Mouse (Mus musculus) hematopoietic stem cell, adult 5-6 weeks (primary cell): Measurements from ENCODE around the gene Crocc. TPM values are rescaled to one million over a fixed set of nuclear protein-coding genes. Genes with fewer than 3 reads are reported as not detected.
A peak's percentile ranks its signal among the peaks of the same experiment; 100 is the strongest.

Experiments
- ATAC-seq, 2 experiments: fragments of 125-278 bp in 1 of 2; replicated peaks in 1 of 2; 2 replicates each; pipeline ENCODE4 v1.8.0; 2016 to 2017; ENCODE audit warnings: inconsistent platforms in 2 of 2, mild to moderate bottlenecking in 2 of 2, moderate number of reproducible peaks in 2 of 2, low read depth in 1 of 2, moderate TSS enrichment in 1 of 2; ENCODE audit not compliant: low FRiP score in 2 of 2, poor library complexity in 2 of 2, severe bottlenecking in 2 of 2, insufficient read depth in 1 of 2, low TSS enrichment in 1 of 2
- total RNA-seq: library from RNA; stranded (forward); fragments of 172-1452, 232-1000 nt; gene quantifications from 2 replicates; pipeline ENCODE4 v1.2.3, GENCODE M21; 2017

Gene Crocc
- total RNA-seq, 1 experiment from 2014 or later = 8.3 TPM

- ATAC-seq = peak; percentile 49 to 57; a peak in 3 of 4 replicates
These were observed 82.3 kb downstream of the Crocc start for GRCm38 (mm10) chr4:140977886-140978692.

DNA sequence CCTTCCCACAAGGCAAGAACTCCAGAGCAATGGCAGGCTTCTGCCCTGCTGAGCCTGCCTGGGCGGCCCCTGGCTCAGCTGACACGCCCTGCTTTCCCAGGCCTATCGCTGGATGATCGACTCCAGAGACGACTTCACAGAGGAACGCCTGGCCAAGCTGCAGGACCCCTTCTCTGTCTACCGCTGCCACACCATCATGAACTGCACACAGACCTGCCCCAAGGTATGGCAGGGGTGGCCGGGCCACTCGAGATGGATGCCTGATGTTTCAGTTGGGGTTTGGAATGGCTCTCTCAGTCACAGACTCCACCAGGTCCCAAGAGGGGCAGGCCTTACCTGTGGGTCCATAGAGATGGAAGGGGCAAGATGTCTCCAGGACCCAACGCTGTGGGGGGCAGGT lies 83.1 kb downstream of the Crocc start:
- ATAC-seq = no peak

- ATAC-seq = peak in 1 of 2 experiments; percentile 13; a peak in 2 of 4 replicates
These were observed 85.0 kb downstream of the Crocc start for GRCm38 (mm10) chr4:140975356-140975755.

GRCm38 (mm10) chr4:140974408-140974807 lies 85.9 kb downstream of the Crocc start:
- ATAC-seq = no peak

GRCm38 (mm10) chr4:140971691-140972090 lies 88.7 kb downstream of the Crocc start:
- no peak for ATAC-seq

DNA sequence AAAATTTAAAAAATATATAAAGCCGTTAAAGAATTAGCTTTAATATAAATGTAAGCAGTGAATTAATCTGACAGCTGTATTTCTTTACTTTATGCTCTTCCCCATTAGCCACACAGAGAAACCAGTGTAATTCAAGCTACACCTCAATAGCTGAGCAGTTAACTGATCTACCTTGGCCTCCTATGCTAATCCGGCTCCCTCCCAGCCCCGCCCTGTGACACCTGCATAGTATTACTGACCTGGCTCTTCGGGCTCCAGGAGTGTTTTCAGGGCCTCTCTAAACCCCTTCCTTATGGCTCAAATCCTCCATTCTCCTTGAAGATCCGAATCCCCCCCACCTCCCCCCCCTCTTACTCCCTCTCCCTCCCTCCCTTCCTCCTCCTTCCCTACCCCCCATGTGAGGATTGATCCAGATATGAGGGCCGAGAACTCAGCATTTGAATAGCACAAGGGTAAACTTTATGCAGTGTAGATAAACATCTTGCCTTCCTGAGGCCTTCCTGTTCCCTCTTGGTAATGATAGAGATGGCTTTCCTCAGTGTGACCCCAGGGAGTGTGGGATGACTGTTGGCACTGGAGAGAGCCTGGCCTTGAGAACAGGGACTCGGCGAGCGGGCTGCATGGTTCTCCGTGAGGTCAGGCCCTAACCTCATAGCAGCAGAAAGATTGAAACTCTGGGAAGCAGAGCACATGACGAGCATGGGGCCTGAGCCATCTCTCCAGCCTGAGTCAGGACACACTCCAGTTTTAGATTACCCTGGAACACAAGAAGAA lies 92.8 kb downstream of the Crocc start:
- no peak for ATAC-seq

Other genes starting within 250 kb of the Crocc start
- 0.35 TPM in 1 of 2 replicates, not detected in the other for gene Padi3, start 249.9 kb downstream of the Crocc start, total RNA-seq
- gene Padi1, start 214.8 kb downstream of the Crocc start, total RNA-seq = 0.25 and 0.30 TPM in 2 replicates
- gene Padi2, start 154.2 kb downstream of the Crocc start, total RNA-seq = 11.0 and 12.1 TPM in 2 replicates
- gene Sdhb, start 99.3 kb downstream of the Crocc start, total RNA-seq = 69.8 and 102 TPM in 2 replicates
- gene Atp13a2, start 73.7 kb downstream of the Crocc start, total RNA-seq = 34.5 and 51.0 TPM in 2 replicates
- gene Mfap2, start 50.1 kb downstream of the Crocc start, total RNA-seq = not detected in 2 replicates
- 44.7 and 59.7 TPM in 2 replicates for gene Necap2, start 17.8 kb upstream of the Crocc start, total RNA-seq
- not detected in 2 replicates for gene Spata21, start 27.8 kb upstream of the Crocc start, total RNA-seq
- gene Szrd1, start 79.2 kb upstream of the Crocc start, total RNA-seq = 51.7 and 59.0 TPM in 2 replicates
- gene Fbxo42, start 87.4 kb upstream of the Crocc start, total RNA-seq = 10.0 and 11.3 TPM in 2 replicates
- 0.81 and 3.5 TPM in 2 replicates for gene Rsg1, start 153.4 kb upstream of the Crocc start, total RNA-seq
- gene Arhgef19, start 178.9 kb upstream of the Crocc start, total RNA-seq = not detected in 2 replicates
- gene Epha2, start 240.7 kb upstream of the Crocc start, total RNA-seq = 1.0 TPM in 1 of 2 replicates, not detected in the other